Mouse (Mus musculus) adrenal gland, adult 18-20 months (tissue): ENCODE results near the gene Ppm1e. TPM values are rescaled to one million over a fixed set of nuclear protein-coding genes. Genes with fewer than 3 reads are reported as not detected.

ENCODE experiments used
- DNase-seq, 2 experiments: peaks; one replicate each; pipeline ENCODE4 v3.0.0; 2021 to 2022; ENCODE audit warnings: low spot score in 2 of 2
- long read RNA-seq, 2 experiments: library from polyadenylated mRNA; stranded (forward); transcript quantifications; one replicate each; pipeline ENCODE4 v2.0.0; 2021
- total RNA-seq, 2 experiments: library from RNA; stranded (reverse); gene quantifications; 1 replicate in 1 of 2; 2 replicates in 1 of 2; pipeline ENCODE4 v1.2.3; 2021

The Ppm1e gene
- total RNA-seq = 10 to 100 TPM; 13.1 to 24.4 TPM
- long read RNA-seq, experiment 1, full-length matches to known transcripts = 1 of 4 reads
- long read RNA-seq, experiment 1, partial matches to known transcripts = 0 of 4 reads
- long read RNA-seq, experiment 1, other reads (novel, unspliced or antisense) = 3 of 4 reads
- long read RNA-seq, experiment 2, full-length matches to known transcripts = 3 of 9 reads
- long read RNA-seq, experiment 2, partial matches to known transcripts = 0 of 9 reads
- long read RNA-seq, experiment 2, other reads (novel, unspliced or antisense) = 6 of 9 reads

DNA sequence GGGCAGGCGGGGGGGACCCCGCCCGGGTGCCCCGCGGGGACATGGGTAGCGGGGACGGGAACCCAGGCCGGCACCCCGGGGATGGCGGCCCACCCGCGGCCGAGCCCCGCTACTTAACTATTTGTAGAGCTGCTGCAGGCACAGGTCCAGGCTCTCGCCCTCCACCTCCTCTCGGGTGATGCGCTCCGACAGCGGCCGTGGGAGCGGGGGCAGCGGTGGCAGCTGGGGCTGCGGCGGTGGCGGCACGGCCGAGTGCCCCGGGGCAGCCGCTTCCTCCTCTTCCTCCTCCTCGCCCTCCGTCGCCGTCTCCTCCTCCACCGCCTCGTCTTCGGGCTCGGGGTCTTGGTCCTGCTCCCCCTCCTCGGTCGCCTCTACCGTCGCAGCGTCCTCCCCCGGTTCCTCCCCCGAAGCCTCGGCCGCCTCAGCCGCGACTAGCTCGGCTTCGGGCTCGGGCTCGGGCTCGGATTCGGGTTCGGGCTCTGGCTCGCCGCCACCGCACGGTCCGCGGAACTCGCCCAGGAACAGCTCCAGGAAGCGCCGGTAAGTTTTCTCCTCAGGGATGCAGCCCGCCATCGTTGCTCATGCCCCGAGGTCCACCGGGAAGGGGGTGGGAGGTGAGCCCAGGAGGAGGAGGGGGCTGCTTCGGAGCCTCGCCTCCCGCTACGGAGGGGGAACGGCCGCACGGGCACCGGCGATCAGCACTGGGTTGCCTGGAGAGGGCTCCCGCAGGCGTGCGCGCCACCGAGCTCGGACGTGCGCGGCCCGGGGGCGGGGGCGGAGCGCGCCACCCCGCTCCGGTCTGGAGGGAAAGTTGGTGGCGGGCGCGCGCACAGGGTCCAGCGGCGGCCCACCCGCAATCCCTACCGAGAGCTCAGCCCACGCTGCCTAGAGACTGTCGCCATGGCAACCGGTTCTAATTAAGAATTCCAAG, at the start of gene Ppm1e:
Gene Ppm1e (minus strand): TSS at position 693 of the 931 bp plus-strand sequence.
- DNase-seq = peak; percentile 73 to 81

DNA sequence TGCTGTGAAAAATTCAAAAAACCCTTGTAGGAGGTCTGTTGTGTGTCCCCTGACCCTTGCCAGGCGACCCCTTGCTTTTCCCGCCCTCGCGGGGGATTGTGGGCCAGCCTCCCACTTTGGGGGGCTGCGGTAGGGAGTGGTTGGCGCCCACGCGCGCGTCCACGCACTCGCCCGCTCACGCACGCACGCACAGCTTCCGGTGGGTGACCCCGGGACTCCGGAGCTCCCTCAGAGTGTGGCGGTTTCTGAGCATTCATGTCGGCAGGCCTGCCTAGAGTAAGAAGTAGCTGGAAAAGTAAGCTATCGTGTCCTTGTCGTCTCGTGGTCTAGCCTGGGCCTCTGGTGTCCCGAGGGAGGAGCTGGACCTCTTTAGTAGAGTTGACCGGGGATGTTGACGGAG, 46.1 kb upstream of the Ppm1e start, which contains the start of the genes Rad51c and Tex14:
Gene Rad51c (minus strand): TSS at position 79 of the 400 bp plus-strand sequence.
Gene Tex14 (plus strand): TSS at position 190 of the 400 bp plus-strand sequence.
- DNase-seq = peak; percentile 12 to 35

GRCm38 (mm10) chr11:87404111-87404853, 45.5 kb upstream of the Ppm1e start:
- peak; percentile 99 for DNase-seq

- no peak for DNase-seq
Observed at GRCm38 (mm10) chr11:87398402-87398801, 39.6 kb upstream of the Ppm1e start.

DNA sequence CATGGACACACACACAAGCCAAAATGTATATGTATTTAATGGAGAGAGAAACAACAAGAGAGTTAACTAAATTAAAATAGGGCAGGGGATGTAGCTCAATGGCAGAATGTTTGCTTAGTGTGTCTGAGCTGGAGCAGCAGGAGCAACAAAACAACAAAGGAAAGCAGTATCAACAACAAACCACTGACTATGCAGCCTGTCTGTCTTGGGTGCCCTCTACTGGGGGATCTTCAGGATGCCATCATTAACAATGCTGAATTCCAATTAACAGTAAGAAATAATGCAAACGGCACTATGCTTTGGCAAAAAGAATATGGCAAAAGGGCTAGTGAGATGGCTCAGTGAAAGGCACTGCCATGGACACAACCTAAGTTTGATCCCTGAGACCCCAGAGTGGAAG, 35.0 kb upstream of the Ppm1e start:
- peak in 1 of 2 experiments; percentile 22 for DNase-seq

GRCm38 (mm10) chr11:87385676-87386075, 26.9 kb upstream of the Ppm1e start:
- no peak for DNase-seq

DNA sequence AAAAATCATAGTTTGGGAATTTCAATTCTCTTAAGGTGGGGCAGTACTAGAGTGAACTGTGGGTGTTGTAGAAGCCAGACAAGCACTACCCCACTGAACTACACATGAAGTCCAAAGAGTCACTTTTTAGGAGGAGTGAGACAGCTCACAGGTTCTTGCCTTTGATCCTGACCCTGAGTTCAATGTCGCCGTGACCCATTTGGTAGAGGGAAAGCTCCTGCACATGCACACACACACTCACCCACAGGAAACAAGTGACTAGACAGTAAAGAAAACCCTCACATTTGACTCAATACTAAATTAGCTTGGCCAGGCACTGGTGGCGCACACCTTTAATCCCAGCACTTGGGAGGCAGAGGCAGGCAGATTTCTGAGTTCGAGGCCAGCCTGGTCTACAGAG, 25.7 kb upstream of the Ppm1e start:
- peak in 1 of 2 experiments; percentile 5 for DNase-seq

DNA sequence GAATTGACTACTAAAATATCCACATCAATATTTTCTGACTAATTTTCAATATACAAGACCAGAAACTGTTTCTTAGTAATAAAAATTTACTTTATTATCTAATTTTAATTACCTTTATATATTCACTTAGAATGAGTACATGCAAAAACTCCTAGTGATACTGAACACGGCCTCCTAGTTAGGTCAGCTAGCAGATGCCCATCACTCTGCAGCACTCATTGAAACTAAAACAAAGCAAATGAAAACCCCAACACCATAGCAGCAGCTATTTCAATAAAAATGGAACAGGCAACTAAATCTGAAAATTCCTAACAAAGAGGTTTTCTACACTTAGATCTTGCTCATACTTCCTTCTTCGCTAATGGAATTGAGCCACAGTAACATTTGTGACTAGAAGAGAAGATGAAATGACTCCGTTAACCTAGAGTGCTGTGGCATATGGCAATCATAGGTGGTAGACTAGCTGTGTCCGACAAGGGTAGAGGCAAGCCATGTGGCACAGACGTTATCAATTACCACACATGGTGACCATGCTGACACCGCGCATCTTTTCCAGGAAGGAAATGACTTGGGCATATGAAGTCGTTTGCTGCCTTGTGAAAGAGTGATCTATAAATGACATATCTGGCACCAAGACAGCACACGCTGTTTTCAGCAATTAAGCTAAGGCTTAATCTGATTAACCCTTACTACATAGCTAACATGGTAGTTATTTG, 9.2 kb upstream of the Ppm1e start:
- DNase-seq = no peak

DNA sequence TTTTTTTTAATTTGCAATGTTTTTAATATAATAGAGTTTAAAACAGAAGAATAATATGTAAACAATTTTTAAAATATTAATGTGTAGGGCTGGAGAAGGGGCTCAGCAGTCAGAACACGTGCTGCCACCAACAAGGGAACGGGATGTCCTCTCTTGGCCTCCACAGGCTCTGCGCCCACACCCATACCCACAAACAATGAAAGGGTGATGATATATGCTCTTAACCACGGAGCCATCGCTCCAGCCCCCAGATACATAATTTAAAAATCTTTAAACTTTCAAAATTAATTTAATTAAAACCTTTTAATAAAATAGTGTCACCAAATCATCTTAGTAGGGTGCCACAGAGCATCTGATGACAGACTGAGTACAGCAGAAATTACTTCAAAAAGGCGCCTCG, 8.2 kb upstream of the Ppm1e start:
- DNase-seq = no peak

GRCm38 (mm10) chr11:87365120-87365519, 6.3 kb upstream of the Ppm1e start:
- DNase-seq = no peak

- DNase-seq = no peak
Observed at GRCm38 (mm10) chr11:87359262-87359612, 414 bp upstream of the Ppm1e start.

DNA sequence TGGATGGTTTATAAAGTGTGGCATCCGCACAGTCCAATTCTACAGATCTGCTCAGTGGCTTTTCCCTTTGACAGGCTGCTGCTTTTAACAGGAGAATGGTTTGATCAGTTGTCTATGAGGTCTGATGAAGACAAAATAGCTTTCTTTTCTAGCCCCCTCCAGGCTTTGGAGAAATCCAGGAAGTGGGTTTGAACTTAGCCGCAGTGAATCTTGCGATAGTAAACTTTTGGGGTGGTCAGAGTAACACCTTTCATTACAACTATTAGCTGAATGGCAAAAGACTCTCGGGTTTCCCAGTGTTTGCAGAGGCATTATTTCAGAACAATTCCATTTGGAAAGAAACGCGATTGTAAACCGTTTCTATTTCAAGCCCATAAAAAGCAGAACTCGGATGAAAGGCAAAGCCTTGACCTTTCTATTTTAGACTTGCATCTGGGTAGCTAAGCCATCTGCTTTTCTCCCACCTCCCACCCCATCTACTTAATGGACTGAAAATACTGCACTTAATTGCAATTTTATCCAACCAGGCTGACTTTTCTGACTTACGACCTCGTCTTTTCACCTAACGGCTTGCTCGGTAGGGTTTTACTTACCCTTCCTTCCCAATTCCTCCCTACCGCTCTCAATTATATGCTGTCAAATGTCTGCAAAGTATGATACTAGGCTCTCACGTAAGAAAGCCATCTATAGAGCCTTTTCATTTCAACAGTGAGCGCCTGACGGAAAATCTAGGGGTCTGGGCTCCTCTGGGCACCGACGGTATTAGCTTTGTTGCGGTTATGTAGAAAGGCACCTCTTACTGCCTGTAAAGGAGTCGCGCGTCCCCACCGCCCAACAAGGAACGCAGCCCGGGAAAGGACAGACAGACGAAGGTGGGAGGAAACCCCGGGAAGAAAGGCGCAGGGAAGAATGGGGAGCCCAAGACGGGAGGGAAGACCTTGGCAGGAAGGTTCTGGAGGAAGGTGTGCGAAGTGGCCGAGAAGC, 1.2 kb downstream of the Ppm1e start:
- peak in 1 of 2 experiments; percentile 31 for DNase-seq

- DNase-seq = no peak
Observed at GRCm38 (mm10) chr11:87354861-87355260, 4.0 kb downstream of the Ppm1e start.

GRCm38 (mm10) chr11:87353646-87354170, 5.1 kb downstream of the Ppm1e start:
- no peak for DNase-seq

DNA sequence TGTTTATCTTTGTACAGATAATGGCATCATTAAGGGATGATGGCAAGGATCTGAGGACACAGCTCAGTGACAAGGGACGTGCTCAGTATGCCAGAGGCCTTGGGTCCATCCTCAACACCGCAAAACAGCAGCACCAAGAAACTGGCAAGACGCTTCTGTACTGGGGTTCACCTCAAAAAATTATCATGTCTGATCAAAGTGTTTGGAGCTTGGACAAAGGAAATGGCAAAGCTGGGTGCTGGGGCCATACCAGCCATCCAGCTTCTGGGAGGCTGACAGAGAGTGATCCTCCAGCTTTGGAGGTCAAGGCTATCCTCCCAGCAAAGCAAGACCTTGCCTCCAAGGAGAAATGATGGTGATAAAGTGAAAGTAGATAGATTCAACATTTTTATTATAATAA, 32.4 kb downstream of the Ppm1e start:
- peak in 1 of 2 experiments; percentile 27 for DNase-seq

DNA sequence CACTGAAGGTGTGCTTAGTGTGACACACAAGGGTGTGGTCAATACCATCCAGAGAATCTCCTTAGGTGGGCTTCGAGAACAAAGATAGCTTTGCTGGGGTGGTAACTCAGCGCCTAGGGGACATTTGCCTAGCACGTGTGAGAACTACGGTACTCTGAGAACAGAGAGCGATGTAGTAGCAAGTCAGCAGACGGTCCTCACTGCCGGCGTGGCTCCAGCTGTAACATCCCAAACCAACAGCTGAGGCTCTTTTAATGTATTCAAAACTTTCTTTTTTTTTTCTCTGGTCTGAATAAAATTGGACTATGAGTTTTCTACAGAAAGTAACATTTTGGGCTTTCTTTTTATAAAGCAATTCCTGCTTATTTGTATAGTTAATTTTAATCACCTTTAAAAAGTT, 36.3 kb downstream of the Ppm1e start:
- no peak for DNase-seq

DNA sequence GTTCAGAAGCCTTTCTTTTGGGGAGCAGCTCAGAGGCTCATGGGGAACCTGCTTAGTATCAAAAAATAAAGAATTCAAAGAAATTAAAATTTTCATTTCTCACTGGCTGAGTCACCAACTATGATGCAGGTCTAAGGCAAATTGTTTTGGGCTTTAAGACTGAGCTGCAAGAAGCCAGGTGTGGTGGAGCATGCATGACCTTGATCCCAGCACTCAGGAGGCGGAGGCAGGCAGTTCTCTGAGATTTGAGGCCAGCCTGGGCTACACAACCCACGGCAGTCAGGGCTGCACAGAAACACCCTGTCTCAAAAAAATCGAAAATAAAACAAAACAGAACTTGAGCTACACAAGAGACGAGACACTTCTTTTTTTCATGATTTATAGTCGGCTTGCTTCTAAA, 38.8 kb downstream of the Ppm1e start:
- DNase-seq = no peak

DNA sequence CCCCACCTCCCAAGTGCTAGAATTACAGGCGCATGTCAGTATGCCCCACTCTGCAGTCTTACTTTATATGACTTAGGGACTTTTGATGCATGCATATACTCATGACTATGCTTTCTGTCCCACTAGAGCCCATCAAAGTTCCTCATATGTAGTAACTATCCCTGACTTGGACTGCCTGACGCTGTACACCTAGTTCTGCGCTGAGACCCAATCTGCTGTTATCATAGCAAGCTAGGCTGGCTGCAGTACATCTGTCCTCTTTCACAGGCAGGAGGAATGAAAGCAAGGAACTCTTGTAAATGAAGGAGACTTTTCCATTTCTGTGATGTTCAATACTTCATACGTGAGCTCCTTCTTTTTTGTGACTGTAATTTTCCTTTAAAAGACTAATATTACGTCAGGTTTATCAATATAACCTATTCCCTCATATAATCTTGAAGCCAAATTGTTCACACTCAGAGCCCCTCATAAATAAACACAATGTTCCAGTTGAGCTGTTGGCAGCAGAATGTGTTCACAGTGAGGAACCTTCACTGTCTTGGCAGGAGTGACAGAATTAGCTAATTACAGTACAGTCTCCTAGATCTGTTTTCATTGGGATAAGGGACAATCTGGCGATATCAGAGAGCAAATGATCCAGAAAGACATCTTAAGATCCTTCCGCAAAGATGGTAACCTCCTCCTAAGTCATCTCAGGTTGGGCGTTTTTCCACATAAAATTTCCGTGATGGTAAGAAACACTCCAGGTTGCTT, 39.7 kb downstream of the Ppm1e start:
- no peak for DNase-seq

DNA sequence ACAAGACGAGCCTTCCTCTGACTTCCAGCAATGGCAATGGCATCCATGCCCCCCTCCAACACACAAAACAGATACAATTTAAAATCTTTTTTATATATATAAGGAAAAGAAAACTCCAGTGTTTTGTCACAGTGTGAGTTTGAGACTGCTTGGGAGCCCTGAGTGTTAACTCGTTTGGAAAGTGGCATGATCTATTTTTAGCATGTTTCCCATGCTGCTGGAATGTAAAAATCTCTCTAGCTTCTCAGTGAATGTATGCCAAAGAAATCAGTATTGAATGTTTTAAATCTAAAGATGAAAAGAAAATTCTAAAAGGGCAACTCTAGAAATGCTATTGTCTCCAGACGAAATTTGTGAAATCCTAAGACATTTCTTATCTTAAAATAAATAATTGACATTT, 45.3 kb downstream of the Ppm1e start:
- DNase-seq = no peak
